Mouse (Mus musculus): ENCODE results near the gene Shank3. TPM values are rescaled to one million over a fixed set of nuclear protein-coding genes. Genes with fewer than 3 reads are reported as not detected.
A peak's percentile ranks its signal among the peaks of the same experiment; 100 is the strongest.

Gene Shank3
- total RNA-seq, 4 experiments from 2014 or later: 36.3 to 53.5 (median 43.5) TPM

DNA sequence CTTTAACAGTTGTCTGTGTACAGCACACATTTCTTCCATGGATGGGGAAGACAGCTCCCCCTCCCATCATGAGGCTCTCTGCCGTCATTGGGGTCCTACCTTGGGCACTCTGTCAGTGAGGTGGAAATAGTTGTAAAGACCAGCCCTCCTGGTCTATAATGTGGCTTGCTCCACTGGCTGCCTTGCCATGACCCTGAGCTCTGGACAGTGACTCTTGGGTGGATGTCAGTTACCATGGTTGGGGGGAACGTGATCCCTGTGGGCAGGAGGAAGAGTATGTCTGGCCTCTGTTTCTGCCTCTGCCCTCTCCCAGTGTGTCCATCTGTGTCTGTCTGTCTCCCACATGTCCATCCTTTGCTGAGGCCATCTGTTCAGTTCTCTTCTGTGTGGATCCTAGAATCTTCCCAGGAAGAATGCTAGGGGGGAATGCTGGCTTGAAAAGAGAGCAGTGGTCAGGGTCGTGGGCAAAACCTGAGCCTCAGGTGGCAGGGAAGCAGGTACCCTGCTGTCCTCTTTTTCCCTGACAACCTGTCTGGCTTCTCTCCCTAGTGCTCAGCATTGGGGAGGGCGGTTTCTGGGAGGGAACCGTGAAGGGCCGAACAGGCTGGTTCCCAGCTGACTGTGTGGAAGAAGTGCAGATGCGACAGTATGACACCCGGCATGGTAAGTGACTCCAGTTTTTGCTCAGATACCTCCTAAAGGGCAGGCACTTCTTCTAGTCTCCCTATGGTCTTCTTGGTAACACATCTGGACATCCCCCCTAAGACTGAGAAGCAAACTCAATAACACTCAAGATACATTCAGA, 25.4 kb downstream of the Shank3 start:
- DNase-seq (ENCODE audit: low spot score): no peak

DNA sequence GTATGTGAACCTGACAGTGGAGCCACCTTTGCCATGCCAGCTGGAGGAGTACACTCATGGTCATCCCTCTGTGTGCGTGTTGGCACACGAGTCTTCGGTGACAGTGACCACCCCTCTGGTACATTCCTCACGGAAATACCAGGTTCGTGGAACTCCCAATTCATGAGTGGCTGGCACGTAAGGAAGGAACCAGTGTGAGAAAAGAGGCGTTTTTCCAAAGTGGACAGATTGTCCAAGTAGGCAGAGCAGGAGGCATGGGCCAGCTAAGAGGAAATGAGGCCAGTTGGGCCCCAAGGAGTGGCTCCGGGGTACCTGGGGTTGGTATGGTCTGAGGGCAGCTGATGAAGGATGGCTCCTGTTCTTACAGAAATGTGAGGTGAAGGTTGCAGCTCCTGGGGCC, 26.0 kb downstream of the Shank3 start:
- no peak for DNase-seq (ENCODE audit: low spot score)

DNA sequence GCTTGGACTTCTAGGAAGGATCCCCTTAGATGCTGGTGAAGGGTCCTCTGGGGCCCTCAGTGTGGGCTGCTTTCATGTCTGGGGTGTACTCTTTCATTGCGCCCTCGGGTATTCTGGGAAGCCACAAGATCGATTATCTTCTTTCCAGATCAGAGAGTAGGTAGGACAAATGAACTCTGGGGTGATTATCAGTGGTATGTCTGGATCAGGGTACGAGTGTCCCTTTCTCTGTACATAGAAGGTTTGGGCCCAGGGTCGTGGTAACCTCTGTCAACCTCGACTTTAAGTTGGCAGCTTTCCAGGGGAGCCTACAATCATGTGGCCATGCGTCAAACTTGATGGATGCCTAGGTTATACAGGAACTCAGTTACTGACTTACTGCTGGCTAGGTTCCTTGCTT, 26.5 kb downstream of the Shank3 start:
- no peak for DNase-seq (ENCODE audit: low spot score)

DNA sequence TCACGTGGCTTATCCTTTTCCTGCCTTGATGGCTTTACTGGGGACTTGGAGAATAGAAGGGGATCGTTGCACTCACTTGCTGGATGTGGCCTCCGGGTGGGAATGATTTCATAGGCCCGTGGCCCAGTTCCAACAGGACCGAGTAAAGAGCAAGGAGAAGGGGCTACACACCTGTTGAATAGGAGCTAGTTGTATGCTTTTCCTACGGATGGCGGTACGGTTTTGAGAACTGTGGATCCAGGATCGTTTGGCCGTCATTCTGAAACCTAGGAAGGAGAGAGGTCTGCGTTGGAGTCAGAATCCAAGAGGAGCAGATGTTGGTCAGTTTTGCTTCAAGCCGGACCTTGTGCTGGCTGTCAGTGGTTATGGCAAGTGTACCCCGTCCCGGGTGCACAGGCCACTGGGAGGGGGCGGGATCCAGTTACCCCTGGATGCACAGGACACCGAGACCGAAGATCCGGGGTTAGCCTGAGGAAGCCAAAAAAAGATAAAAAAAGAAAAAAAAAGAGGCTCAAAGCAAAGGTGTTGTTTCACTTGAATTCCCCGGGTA, 27.4 kb downstream of the Shank3 start:
- no peak for DNase-seq (ENCODE audit: low spot score)

DNA sequence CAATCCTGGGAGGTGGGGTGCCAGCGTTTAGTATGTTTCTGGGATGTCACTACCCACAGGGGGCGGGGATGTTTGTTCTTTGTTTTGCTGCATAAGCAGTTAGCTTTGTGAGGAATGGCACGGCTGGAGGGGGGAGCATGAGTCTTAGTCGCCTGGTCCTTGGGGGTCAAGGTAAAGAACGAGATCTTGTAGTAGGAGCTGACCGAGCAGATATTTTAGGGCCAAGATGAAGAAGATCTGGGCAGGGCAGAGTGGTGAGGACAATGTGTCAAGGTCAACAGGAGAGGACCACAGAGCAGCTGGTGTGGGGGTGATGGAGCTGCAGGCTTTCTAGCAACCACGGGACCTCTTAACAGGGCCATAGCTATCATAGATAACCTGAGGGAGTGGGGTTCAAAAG, 28.0 kb downstream of the Shank3 start:
- DNase-seq (ENCODE audit: low spot score): no peak

DNA sequence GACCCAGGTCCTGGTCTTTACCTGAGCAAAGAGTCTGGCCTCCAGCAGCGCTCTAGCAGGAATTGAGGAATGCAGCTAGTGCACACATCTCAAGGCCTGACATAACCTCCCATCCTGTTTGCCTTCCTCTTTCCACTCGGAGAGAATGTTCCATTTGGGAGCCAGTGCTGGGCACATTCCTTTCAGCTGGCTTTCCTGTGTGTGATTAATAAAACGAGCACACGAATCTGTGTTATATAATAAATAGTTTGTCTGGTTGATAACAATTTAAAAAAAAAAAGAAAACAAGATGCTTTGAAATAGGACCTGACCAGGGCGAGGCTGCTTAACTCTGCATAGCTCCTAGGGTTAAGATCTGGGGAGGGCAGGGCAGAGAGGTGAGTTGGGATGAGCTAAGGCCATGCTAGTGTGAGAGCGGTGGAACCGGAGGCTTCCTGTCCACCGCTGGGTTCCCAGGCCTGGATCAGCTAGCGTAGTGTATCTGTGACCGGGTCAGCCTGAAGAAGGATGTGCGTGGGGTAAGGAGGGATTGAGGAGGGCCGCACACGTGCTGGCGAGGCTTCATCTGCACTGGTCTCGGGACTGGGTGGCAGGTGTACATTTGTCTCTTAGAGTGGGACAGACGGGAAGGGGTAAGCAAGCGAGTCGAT, 28.9 kb downstream of the Shank3 start:
- no peak for DNase-seq (ENCODE audit: low spot score)

DNA sequence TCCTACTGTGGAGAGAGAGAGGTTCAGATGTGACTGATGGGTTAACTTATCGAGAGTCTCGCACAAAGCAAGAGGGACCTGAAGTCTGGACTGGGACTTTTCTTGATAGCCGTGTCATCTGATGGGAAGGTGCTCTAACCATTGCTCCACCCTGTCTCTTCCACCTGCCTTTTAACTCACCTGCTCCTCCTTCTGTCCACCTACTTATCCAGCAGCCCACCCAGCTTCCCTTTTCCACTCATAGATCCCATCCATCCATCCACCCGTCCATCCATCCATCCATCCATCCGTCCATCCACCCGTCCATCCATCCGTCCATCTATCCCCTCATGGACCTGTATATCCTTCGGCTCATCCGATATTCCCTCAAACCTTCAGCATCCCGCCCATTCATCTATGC, 29.5 kb downstream of the Shank3 start:
- no peak for DNase-seq (ENCODE audit: low spot score)

DNA sequence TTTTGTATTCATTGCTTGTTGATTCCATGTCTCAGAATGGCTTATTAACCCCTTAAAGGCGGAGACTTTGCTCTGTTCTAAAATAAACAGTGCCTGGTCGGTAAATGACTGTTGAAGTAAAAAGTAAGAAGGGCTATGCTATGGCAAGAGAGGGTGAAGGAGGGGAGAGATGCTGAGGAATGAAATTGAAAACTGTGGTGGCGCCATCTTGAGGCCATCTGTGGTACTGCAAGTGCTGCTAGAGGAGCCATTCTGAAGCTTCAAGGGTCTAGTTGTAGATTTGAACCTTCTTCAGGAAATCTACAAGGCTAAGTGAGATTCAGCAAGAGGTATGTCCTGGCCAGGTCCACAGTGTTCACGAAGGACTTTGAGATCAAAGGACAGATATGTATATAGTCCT, 30.9 kb downstream of the Shank3 start:
- DNase-seq (ENCODE audit: low spot score): peak; percentile 35

DNA sequence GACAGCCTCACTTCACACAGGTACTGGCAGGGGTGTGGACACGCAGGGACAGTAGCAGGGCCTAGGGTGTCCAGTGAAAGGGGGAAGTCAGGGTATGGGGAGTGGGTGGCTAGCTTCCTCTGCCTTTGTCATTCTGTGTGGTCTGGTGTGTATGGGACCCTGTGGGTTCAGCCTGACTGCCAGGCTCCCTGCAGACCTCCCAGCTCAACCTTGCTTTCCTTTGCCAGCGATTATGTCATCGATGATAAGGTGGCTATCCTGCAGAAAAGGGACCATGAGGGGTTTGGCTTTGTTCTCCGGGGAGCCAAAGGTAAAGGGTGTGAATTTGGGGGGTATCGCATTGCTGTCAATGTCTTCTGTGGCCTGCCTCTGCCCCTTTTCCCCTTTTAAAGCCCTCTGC, 32.0 kb downstream of the Shank3 start:
- DNase-seq (ENCODE audit: low spot score): no peak

DNA sequence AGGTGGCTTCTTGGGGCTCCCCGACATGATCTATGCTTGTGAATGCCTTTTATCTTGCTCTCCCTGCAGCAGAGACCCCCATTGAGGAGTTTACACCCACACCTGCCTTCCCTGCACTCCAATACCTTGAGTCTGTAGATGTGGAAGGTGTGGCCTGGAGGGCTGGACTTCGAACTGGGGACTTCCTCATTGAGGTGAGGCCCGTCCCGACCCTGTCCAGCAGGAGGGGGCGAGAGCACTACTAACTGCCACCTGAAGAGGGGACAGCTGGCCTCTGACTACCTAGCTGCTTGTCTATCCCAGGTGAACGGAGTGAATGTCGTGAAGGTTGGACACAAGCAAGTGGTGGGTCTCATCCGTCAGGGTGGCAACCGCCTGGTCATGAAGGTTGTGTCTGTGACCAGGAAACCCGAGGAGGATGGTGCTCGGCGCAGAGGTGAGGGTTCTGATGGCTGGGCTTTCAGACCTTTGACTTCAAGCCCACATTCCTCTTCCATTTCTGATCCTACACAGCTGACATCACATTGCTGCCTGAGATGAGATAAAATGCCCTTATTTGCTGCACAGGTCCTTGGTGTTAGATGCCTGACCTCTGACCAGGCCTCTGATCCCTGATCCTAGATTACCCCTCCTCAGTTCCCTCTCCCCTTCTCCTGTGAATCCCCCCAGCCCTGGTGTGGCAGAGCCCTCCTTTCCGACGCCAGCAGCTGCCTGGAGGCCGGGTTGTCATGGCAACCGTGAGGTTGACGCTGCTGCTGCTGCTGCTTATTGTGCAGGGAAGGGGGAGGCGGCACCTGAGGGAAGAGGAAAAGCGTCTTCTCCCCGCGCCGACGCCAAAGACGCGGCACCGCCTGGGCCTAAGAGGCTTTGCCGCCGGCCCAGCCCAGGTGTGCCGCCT, 32.9 kb downstream of the Shank3 start:
- no peak for DNase-seq (ENCODE audit: low spot score)

DNA sequence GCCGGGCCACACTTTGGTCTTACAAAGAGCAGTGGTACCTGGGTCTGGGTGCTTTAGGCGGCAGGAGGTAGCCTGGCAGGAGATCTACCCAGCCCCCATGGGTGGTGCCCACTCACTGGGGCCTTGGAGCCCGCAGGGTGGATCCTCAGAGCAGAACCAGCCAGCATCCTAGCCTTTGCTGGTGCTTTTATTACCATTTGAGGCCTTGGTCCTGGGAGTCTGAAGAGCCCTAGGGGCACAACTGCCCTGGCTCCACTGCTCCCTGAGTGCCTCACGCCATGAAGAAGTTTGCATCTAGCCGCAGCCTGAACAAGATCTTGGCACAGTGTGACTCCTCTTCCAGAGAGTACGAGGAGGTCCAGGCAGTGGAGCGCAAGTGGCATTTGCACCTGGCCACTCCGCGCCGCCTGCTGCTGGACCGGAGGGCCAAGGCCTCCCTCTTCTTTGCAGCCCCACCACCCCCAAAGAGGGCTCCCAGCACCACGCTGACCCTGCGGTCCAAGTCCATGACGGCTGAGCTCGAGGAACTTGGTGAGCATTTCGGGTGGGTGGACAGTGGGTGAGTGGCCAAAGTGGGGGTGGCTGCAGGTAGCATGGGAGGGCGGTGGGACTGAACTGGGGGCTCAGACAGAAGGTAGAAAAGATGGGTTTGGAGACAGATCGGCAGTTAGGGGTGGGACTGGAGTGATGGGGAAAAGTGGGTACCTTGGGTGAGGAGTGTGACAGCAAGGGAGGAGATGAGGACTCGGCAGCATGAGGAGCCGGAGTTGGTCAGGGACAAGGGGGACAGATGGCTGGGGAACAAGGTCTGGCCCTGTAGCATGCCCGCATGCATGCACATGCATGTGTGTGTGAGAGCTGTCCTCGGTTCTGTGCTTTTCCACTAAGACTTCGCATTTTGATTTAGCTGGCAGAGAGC, 33.8 kb downstream of the Shank3 start:
- no peak for DNase-seq (ENCODE audit: low spot score)

DNA sequence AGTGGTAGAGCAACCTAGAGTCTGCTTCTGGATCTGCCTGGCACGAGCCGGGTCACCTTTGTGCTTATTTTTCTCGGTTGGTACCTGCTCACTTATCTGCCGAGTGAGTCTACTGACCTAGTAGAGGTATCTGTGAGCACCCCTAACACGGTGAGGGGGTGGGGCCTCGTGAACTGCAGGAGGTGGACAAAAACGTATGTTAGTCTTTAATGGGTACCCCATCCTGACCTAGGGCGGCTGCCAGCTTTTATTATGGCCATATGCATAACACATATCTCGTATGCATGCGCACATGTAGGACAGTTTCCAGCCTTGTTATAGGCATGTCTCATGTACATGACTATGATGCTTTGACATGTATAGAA, 34.4 kb downstream of the Shank3 start:
- DNase-seq (ENCODE audit: low spot score): no peak

DNA sequence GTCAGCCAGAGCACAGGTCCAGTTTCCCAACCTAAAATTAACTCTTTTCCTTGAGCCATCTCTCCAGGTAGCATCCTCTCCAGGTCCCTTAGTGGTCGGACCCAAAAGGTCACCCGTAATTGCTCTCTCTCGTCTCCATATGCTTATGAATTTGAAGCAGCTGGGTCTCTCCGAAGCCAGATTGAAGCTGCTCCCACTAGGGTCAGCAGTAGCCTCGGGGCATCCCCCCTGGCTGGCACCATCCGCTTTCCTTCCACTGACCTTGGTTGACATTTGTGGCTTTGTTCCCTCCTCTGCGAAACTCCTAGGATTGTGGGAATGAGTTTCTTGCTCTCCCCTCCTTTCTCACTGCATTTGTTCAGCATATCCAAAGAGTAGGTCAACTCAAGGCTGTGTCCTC, 44.7 kb downstream of the Shank3 start:
- DNase-seq (ENCODE audit: low spot score): no peak

DNA sequence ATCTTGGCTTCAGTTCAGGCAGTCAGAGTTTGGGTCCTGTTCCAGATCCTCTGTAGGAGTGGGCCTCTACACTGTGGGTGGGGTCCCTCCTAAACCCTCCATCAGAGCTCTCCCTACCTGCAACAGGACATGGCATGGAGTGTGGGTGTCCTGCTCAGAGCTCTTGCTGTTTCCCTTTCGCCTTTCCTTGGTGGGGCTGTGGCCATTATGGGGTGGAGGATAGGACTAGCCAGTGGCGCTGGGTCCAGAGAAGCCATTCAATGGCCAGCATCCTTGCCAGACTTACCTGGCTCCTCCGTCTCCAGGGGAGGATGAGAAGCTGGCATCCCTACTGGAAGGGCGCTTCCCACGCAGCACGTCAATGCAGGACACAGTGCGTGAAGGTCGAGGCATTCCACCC, 47.9 kb downstream of the Shank3 start:
- no peak for DNase-seq (ENCODE audit: low spot score)

DNA sequence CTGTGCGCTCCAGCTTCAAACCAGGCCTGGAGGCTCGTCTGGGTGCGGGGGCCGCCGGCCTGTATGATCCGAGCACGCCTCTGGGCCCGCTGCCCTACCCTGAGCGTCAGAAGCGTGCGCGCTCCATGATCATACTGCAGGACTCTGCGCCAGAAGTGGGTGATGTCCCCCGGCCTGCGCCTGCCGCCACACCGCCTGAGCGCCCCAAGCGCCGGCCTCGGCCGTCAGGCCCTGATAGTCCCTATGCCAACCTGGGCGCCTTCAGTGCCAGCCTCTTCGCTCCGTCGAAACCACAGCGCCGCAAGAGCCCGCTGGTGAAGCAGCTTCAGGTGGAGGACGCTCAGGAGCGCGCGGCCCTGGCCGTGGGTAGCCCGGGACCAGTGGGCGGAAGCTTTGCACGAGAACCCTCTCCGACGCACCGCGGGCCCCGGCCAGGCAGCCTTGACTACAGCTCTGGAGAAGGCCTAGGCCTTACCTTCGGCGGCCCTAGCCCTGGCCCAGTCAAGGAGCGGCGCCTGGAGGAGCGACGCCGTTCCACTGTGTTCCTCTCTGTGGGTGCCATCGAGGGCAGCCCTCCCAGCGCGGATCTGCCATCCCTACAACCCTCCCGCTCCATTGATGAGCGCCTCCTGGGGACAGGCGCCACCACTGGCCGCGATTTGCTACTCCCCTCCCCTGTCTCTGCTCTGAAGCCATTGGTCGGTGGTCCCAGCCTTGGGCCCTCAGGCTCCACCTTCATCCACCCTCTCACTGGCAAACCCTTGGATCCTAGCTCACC, 48.6 kb downstream of the Shank3 start:
- DNase-seq (ENCODE audit: low spot score): no peak

DNA sequence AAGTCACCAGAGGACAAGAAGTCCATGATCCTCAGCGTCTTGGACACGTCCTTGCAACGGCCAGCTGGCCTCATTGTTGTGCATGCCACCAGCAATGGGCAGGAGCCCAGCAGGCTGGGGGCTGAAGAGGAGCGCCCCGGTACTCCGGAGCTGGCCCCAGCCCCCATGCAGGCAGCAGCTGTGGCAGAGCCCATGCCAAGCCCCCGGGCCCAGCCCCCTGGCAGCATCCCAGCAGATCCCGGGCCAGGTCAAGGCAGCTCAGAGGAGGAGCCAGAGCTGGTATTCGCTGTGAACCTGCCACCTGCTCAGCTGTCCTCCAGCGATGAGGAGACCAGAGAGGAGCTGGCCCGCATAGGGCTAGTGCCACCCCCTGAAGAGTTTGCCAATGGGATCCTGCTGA, 49.4 kb downstream of the Shank3 start:
- DNase-seq (ENCODE audit: low spot score): no peak

DNA sequence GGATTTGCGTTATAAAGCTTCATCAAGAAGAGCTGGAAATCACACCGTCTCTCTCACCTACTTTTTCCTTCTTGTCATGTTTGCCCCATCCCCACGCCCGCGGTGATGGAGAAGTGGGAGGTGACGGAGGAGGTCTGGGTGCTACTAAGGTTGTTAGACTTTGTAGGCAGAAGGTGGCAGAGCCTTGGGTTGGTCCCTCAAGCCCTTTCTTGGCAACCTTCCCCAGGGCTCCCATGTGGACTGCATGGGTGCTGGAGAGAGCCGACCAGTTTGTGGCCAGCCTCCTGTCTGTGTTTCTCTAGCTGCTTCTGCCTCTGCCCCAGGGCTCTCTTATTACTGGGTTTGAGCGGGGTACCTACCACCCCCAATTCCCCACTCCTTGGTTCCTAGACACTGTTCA, 51.1 kb downstream of the Shank3 start:
- DNase-seq (ENCODE audit: low spot score): no peak

DNA sequence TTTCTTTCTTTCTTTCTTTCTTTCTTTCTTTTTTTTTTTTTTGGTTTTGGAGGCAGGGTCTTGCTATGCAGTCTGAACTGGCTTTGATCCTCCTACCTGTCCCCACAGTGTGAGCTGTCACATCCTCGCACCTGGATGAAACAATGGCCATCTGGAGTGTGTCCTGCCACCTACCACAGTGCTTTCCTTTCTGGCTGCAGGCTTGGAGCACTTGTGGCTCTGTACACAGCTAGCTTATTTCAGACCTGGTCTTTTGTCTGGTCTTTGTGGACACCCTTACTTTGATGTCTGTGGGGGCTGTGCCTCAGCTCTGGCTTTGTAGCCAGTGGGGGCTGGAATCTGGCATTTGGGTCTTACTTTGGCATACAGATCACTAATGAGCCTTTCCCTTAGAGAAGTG, 52.3 kb downstream of the Shank3 start:
- no peak for DNase-seq (ENCODE audit: low spot score)

DNA sequence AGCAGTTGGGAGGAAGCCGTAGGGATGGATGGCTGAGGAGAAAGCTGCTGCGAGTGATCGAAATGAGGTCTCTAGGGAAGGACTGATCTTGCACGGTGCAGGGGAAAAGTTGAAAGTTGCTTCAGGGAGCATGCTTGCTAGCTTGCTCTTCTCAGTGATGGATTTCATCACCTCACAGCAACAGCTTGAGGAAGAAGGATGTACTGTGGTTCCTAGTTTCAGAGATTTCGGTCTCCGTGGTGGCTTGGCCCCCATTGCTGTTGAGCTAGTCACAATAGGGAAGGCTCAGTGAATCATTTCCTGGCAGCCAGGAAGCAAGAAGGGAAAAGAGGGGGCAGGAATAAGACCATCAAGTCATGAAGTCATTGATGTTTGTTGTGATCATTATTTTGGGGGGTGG, 56.2 kb downstream of the Shank3 start:
- no peak for DNase-seq (ENCODE audit: low spot score)

DNA sequence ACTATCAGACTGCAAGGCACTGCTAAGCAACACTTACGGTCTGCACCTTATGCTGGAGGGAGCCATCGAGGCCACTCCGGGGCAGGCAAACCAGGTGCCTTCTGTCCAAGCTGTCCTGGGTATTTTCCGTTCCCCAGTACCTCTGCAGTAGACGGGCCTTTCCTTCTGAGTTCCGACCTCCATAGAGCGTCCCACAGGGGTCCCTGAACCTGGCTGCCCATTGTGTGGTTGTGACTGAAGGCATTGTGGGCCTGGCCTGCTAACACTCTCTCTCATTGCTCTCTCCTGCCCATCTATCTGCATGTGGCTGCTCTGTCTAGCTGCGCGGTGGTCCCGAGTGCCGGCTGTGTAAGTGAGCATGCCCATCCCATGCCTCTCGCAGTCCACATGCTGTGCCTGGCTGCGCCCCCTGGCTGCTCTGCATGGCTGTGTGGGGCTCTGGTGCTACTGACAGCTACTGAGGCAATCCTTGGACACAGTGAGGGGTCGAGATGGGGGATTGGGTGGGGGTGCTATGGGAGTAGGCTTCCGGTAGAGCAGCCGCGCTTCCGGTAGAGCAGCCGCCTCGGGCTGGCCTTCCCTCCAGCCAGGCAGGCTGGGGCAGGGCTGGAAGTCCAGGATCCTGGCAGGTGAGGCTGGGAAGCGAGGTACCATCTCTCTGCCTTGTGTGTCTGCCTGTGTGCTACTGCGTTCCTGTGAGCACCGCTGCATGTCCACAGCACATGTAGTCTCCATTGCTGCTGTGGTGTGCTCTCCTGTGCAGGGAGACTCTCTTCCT, 57.2 kb downstream of the Shank3 start:
- no peak for DNase-seq (ENCODE audit: low spot score)
